Mouse (Mus musculus) CH12.LX (cell line): ENCODE measurements around the gene Gm3476. TPM values are rescaled to one million over a fixed set of nuclear protein-coding genes. Genes with fewer than 3 reads are reported as not detected.
"Not testable (repeated sequence)": the region's sequence is repeated elsewhere in the genome, so short reads cannot be mapped to it uniquely, and the experiment has no call there.

Source experiments
- DNase-seq: peaks from one replicate; pipeline ENCODE4 v3.0.0-alpha.2; 2013; ENCODE audit errors: extremely low read depth
- H3K27ac ChIP-seq: 2 replicates; pipeline ENCODE4 v1.5.1; 2012; ENCODE audit warnings: low read depth, mild to moderate bottlenecking, control low read depth, moderate library complexity; ENCODE audit not compliant: insufficient read depth
- H3K27me3 ChIP-seq: replicated peaks from 2 replicates; pipeline ENCODE3; 2012; ENCODE audit warnings: inconsistent platforms
- H3K36me3 ChIP-seq, 2 experiments: replicated peaks in 1 of 2; 2 replicates each; pipeline versions ENCODE3 to v1.6.1; 2012; ENCODE audit warnings: inconsistent platforms in 1 of 2, low read length in 1 of 2, mild to moderate bottlenecking in 1 of 2, mixed read lengths in 1 of 2, moderate library complexity in 1 of 2; ENCODE audit not compliant: control insufficient read depth in 1 of 2, insufficient read depth in 1 of 2
- H3K4me1 ChIP-seq, 2 experiments: 2 replicates each; pipeline ENCODE4 v1.6.1; 2012; ENCODE audit warnings: inconsistent platforms in 1 of 2, moderate library complexity in 1 of 2; ENCODE audit not compliant: insufficient read depth in 2 of 2, control insufficient read depth in 1 of 2
- H3K4me2 ChIP-seq: 2 replicates; pipeline ENCODE4 v1.6.1; 2012; ENCODE audit warnings: low read depth, mild to moderate bottlenecking, control low read depth; ENCODE audit not compliant: poor library complexity, insufficient read depth, severe bottlenecking
- H3K4me3 ChIP-seq, 3 experiments: fragments of 150-350 bp in 1 of 3; sonication (generic) in 1 of 3; replicated peaks in 1 of 3; 2 replicates each; pipeline versions ENCODE3 to v1.5.1; 2011 to 2012; ENCODE audit warnings: low read depth in 2 of 3, low read length in 2 of 3, mild to moderate bottlenecking in 2 of 3, moderate library complexity in 2 of 3, control low read depth in 1 of 3, improper control_type of control experiment in 1 of 3, inconsistent platforms in 1 of 3, mixed read lengths in 1 of 3; ENCODE audit not compliant: poor library complexity in 1 of 3
- H3K79me2 ChIP-seq: replicated peaks from 2 replicates; pipeline ENCODE4 v1.6.1; 2012; ENCODE audit warnings: mild to moderate bottlenecking, moderate library complexity; ENCODE audit not compliant: control insufficient read depth, poor library complexity, insufficient read depth, severe bottlenecking; ENCODE audit errors: extremely low read depth
- H3K9ac ChIP-seq: 2 replicates; pipeline ENCODE4 v1.6.1; 2012; ENCODE audit warnings: low read depth, mild to moderate bottlenecking, control low read depth, moderate library complexity; ENCODE audit not compliant: insufficient read depth
- H3K9me3 ChIP-seq: replicated peaks from 2 replicates; pipeline ENCODE3; 2012; ENCODE audit warnings: low read length, inconsistent platforms, mixed read lengths
- dilution Hi-C: fragments of 300-500 bp; cut with MboI; formaldehyde crosslinking; loops from 2 replicates; pipeline ENCODE4 v1.14.3; 2020; ENCODE audit warnings: low sequenced_read_pairs; ENCODE audit not compliant: extremely low pct_unique_long_range_greater_than_20kb, extremely low pct_ligation_motif_present
- in situ Hi-C: fragments of 300-500 bp; cut with MboI; formaldehyde crosslinking; loops from 3 replicates; pipeline ENCODE4 v1.14.3; 2019; ENCODE audit warnings: low sequenced_read_pairs, low pct_ligation_motif_present, low pct_unique_long_range_greater_than_20kb, mixed read lengths
- polyA plus RNA-seq: library from polyadenylated mRNA; unstranded; fragments of >175 nt; gene quantifications from 2 replicates; pipeline ENCODE4 v1.2.1, GENCODE M21; 2012; ENCODE audit warnings: low read depth; ENCODE audit not compliant: insufficient read length
- total RNA-seq, 2 experiments: library from RNA; depleted of rRNA; stranded (reverse); fragments of 300-350 nt in 1 of 2; fragments of >200 nt in 1 of 2; gene quantifications; 2 replicates each; pipeline ENCODE4 v1.2.3; 2012 to 2014

Gm3476 gene
- total RNA-seq (2012; rRNA removed) (not detected in 2 replicates), total RNA-seq (2014; rRNA removed) (not detected in 2 replicates), polyA plus RNA-seq (not detected in 2 replicates)

DNA sequence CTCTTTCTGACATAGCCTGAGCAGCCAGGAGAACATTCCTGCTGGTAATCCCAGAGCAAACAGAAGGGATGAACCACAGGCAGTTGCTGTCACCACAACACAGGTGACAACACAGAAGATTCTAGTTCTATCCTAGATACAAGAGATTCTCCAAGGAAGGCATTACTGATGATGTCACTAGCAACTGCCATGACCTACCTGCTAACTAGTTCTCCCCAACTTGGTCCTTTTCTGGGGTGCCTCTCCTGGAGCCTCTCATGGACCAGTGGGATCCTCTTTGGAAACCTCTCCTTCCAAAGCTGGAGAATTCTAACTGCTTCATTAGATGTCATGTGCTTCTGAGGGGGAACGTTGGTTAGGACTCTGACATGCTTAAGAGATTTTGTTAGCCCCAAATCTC is at the start of gene Gm3476:
Gm3476 (minus strand) TSS at position 101 of the 400 bp plus-strand sequence.
- in situ Hi-C loops, H3K27me3 ChIP-seq, dilution Hi-C loops: not testable (repeated sequence)

GRCm38 (mm10) chr14:6163538-6163937 is 37.9 kb upstream of the Gm3476 start:
- H3K36me3 ChIP-seq, H3K79me2 ChIP-seq, H3K4me3 ChIP-seq, H3K4me1 ChIP-seq, H3K9me3 ChIP-seq, dilution Hi-C loops, H3K27ac ChIP-seq, H3K9ac ChIP-seq, in situ Hi-C loops, H3K4me2 ChIP-seq, DNase-seq, H3K27me3 ChIP-seq: not testable (repeated sequence)

More for the DNA sequence above, at the start of gene Gm3476:
- not testable (repeated sequence) for H3K4me1 ChIP-seq, DNase-seq, H3K9ac ChIP-seq, H3K4me3 ChIP-seq, H3K4me2 ChIP-seq, H3K9me3 ChIP-seq, H3K27ac ChIP-seq, H3K79me2 ChIP-seq, H3K36me3 ChIP-seq

DNA sequence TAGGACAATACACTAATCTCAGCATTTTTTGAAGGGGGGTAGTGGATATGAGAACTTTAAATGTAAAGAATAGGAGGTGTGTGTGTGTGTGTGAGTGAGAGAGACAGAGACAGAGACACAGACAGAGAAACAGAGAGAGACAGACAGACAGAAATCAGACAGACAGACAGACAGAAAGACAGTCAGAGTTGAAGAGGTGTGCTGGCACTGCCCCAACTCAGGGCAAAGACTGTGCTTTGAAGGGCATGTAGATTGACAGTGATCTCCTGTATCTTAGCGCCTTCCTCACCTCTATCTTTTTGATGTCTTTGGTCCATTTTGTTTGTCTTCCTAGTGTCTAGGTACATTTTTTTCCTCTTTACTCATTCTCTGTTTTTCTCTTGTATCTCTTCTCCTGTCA is 35.5 kb upstream of the Gm3476 start:
- H3K27ac ChIP-seq, H3K4me1 ChIP-seq, in situ Hi-C loops, H3K4me3 ChIP-seq, dilution Hi-C loops, H3K9ac ChIP-seq, H3K27me3 ChIP-seq, H3K9me3 ChIP-seq, H3K4me2 ChIP-seq, H3K79me2 ChIP-seq, H3K36me3 ChIP-seq, DNase-seq: not testable (repeated sequence)

DNA sequence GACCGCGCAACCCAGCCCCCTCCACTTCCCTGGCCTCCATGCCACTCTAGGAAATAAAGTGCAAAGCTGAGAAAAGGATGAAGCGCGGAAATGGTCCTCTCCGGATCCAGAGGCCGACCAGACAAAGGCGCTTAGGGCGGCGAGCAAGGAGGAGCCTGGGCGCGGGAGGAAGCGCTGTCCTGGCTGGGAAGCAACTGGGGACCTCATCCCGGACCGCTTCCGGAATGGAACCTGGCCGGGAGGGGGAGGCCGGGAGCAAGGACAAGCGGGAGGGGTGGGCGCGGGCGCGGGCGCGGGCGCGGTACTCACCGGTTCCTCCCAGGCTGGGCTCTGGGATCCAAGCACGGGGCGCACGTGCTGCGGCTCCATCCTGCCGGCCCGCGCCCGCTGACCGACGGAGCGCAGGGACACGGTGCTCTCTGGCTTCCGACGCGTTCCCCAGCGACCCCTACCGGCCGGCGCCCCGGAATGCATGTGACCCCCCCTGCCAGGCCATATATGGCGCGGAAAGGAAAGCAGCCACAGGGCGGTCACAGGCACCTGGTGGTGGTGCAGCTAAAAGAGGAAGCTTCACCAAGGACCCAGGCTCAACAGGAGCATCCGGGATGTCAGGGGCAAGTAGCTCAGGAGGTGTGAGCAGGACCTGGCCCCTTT is 17.2 kb downstream of the Gm3476 start, which contains the start of gene Gm3468:
Gm3468 (minus strand) TSS at position 394 of the 654 bp plus-strand sequence.
- H3K4me2 ChIP-seq, DNase-seq, dilution Hi-C loops: not testable (repeated sequence)

DNA sequence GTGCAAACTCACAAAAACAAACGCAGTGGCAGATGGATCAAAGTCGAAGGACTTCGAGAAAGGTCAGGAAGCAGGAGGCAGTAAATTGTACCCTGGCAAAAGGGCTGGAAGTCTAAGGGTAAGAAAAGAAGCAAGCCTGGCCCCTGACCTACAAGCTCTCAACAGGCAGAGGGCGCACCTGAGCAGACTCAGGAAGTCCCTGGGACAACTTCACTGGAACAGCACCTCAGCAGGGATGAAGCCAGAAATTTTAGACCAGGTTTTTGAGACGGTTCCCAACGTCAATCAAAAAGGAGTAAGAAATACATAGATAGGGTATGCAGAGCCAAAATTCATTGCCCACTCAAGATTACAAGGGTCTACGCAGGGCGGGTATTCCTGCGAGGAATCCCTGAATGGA is 18.1 kb downstream of the Gm3476 start:
- H3K4me3 ChIP-seq, H3K36me3 ChIP-seq, H3K79me2 ChIP-seq, H3K27me3 ChIP-seq, H3K27ac ChIP-seq, dilution Hi-C loops, H3K4me1 ChIP-seq, in situ Hi-C loops, H3K4me2 ChIP-seq, H3K9me3 ChIP-seq, DNase-seq, H3K9ac ChIP-seq: not testable (repeated sequence)

More for the DNA sequence above, 17.2 kb downstream of the Gm3476 start, which contains the start of gene Gm3468:
- H3K36me3 ChIP-seq, H3K27ac ChIP-seq, H3K27me3 ChIP-seq, H3K9me3 ChIP-seq, in situ Hi-C loops, H3K79me2 ChIP-seq, H3K4me1 ChIP-seq, H3K9ac ChIP-seq, H3K4me3 ChIP-seq: not testable (repeated sequence)

GRCm38 (mm10) chr14:6093842-6094241 is 31.8 kb downstream of the Gm3476 start, which contains the start of gene Gm8206:
TSS of gene Gm8206 (minus strand) at chr14:6093942.
- dilution Hi-C loops, H3K9me3 ChIP-seq, H3K4me1 ChIP-seq, in situ Hi-C loops, H3K9ac ChIP-seq, H3K4me2 ChIP-seq, H3K27me3 ChIP-seq, H3K79me2 ChIP-seq, DNase-seq, H3K4me3 ChIP-seq, H3K36me3 ChIP-seq, H3K27ac ChIP-seq: not testable (repeated sequence)
